Mouse (Mus musculus) lung, embryonic 16.5 days (tissue): ENCODE results near the gene Scoc. TPM values are rescaled to one million over a fixed set of nuclear protein-coding genes. Genes with fewer than 3 reads are reported as not detected.

Source experiments
- ATAC-seq: fragments of 200-750 bp; cut with Nextera tagmentation; 2 replicates; pipeline ENCODE4 v1.8.0; 2017; ENCODE audit warnings: low read depth, mild to moderate bottlenecking, moderate library complexity
- H3K27ac ChIP-seq: fragments of 300-500 bp; sonication (generic); 2 replicates; pipeline ENCODE4 v1.5.1; 2014; ENCODE audit warnings: mild to moderate bottlenecking, control low read depth, low read length
- H3K27me3 ChIP-seq: fragments of 300-500 bp; sonication (generic); 2 replicates; pipeline ENCODE4 v1.6.1; 2014; ENCODE audit warnings: low read depth, low read length, mixed read lengths; ENCODE audit not compliant: control insufficient read depth, insufficient read depth
- H3K36me3 ChIP-seq: fragments of 300-500 bp; sonication (generic); 2 replicates; pipeline ENCODE4 v1.6.1; 2014; ENCODE audit warnings: low read length; ENCODE audit not compliant: control insufficient read depth, insufficient read depth
- H3K4me1 ChIP-seq: fragments of 300-500 bp; sonication (generic); replicated peaks from 2 replicates; pipeline ENCODE4 v1.6.1; 2014; ENCODE audit warnings: low read length, mixed read lengths; ENCODE audit not compliant: control insufficient read depth, insufficient read depth
- H3K4me2 ChIP-seq: fragments of 300-500 bp; sonication (generic); 2 replicates; pipeline ENCODE4 v1.6.1; 2014; ENCODE audit warnings: low read depth, low read length, control low read depth
- H3K4me3 ChIP-seq: fragments of 300-500 bp; sonication (generic); 2 replicates; pipeline ENCODE4 v1.5.1; 2014; ENCODE audit warnings: mild to moderate bottlenecking, low read length, control low read depth
- H3K9ac ChIP-seq: fragments of 300-500 bp; sonication (generic); 2 replicates; pipeline ENCODE4 v1.6.1; 2014; ENCODE audit warnings: low read length, control low read depth
- H3K9me3 ChIP-seq: fragments of 300-500 bp; sonication (generic); 2 replicates; pipeline ENCODE4 v1.6.1; 2016; ENCODE audit warnings: low read length; ENCODE audit not compliant: control insufficient read depth
- WGBS: fragments of 180-500 bp; shearing (Covaris S2); extraction: QIAGEN DNeasy Blood & Tissue Kit; methylation state at CpG from one replicate; pipeline ENCODE4 v1.1.7; 2014; 5-methylcytosine and 5-hydroxymethylcytosine counted together
- polyA plus RNA-seq: library from polyadenylated mRNA; unstranded; fragments of >200 nt; fragmentation: Nextera tagmentation; extraction: Ambion mirVana; gene quantifications from 2 replicates; pipeline ENCODE4 v1.2.1, GENCODE M21; 2015

Gene Scoc
- polyA plus RNA-seq, 1 experiment from 2014 or later: 114 TPM

DNA sequence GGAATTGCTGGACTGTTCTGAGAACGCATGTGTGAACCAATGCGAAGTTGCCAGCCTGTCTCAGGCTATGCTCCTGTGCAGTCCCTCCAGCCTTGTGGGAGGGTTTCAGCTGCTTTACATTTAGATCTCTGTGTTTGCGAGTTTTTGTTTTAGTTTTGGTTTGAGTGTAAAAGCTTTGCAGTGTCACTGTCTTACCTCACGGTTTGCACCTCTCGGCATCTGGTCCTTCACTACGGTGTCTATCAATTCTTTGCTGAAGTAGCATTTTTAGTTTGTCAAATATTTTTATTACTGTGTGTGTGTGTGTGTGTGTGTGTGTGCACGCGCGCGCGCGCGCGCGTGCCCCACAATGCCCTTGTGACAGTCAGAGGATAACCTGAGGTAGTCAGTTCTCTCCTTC, 41.3 kb downstream of the Scoc start:
- H3K27ac ChIP-seq: no peak overlapping the region

DNA sequence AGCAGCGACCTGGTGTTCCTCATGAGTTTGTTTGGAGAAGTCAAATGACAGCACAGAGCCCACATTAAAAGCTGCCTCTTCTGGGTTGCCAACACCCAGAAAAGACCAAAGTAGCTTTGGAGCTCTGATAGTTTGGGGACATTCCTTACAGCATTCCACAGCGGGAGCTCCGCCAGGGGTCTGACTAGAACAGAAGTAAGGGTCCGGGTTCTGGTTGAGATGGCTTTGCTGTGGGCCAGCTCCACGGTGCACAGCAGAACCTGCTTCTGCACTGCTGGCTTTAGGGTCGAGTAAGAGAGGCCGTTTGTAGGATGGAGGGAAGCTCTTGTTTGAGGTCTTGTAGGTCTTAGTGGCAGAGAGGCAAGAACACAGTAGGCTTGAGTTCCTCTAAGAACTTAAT, 49.7 kb downstream of the Scoc start:
- Histone ChIP-seq H3K9ac (no peak overlapping the region), H3K9me3 (no peaks in the 10 kb centered on the region), H3K36me3 (no peaks in the 10 kb centered on the region), H3K4me1 (no peaks in the 10 kb centered on the region), H3K4me3 (no peak overlapping the region), H3K4me2 (no peak overlapping the region), H3K27me3 (no peaks in the 10 kb centered on the region), H3K27ac (no peak overlapping the region)
- WGBS: 64% methylated on average over 7 of the region's 7 CpGs
- no peak for ATAC-seq

More for the DNA sequence above, 41.3 kb downstream of the Scoc start:
- Histone ChIP-seq H3K27me3 (no peaks in the 10 kb centered on the region), H3K9me3 (no peaks in the 10 kb centered on the region), H3K4me2 (no peak overlapping the region), H3K36me3 (no peaks in the 10 kb centered on the region), H3K4me1 (peaks cover 7% of the 10 kb centered on the region; the same call in 1 of the 2 replicates), H3K4me3 (no peak overlapping the region), H3K9ac (no peak overlapping the region)
- ATAC-seq: no peak
- 94% methylated on average over 15 of the region's 15 CpGs for whole genome bisulfite sequencing

DNA sequence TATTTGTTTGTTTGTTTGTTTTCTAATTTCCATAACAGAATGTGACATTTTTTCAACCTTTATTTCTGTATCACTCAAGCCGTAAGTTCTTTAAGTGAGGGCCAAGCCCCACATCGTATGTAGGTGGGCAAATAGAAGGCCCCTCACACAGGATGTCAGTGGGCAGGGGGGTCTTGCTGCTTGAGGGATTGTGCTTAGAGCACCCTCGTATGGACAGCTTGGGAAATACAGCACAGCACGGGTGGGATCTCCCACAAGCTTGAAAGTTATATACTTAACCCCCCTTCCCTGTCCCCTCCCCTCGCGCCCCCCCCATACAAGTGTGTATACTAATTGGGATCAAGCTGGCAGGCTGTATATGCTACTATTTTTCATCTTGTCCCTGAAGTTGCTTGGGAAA, 51.4 kb downstream of the Scoc start:
- ATAC-seq: no peak
- Histone ChIP-seq H3K4me3 (no peak overlapping the region), H3K9me3 (no peaks in the 10 kb centered on the region), H3K27ac (no peak overlapping the region), H3K36me3 (no peaks in the 10 kb centered on the region), H3K27me3 (no peaks in the 10 kb centered on the region), H3K4me2 (no peak overlapping the region), H3K4me1 (no peaks in the 10 kb centered on the region), H3K9ac (no peak overlapping the region)
- WGBS: 32% methylated on average over 6 of the region's 6 CpGs

DNA sequence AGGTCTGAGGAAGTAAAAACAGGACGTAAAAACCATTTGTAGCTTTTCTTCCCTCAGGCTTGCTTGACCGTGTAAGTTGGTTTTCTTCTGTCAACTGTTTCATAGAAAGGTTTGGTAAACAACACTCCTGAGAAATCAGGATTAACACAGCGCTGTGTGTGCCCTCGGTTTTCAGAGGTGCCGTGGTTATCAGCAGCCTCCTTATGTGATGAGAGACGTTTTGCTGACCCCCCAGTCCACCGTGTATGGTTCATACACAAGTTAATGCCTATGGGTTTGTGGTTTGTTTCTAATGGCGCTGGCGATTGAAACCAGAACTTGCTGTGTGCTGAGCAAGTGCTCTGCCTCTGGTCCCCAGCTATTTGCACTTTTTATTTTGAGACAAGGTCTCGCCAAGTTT, 52.6 kb downstream of the Scoc start:
- H3K4me1 ChIP-seq: no peaks in the 10 kb centered on the region
- no peak overlapping the region for H3K4me2 ChIP-seq
- H3K27me3 ChIP-seq: no peaks in the 10 kb centered on the region
- no peak overlapping the region for H3K4me3 ChIP-seq
- no peaks in the 10 kb centered on the region for H3K9me3 ChIP-seq
- H3K9ac ChIP-seq: no peak overlapping the region
- H3K36me3 ChIP-seq: no peaks in the 10 kb centered on the region
- ATAC-seq: no peak
- no peak overlapping the region for H3K27ac ChIP-seq
- 57% methylated on average over 10 of the region's 10 CpGs for WGBS

DNA sequence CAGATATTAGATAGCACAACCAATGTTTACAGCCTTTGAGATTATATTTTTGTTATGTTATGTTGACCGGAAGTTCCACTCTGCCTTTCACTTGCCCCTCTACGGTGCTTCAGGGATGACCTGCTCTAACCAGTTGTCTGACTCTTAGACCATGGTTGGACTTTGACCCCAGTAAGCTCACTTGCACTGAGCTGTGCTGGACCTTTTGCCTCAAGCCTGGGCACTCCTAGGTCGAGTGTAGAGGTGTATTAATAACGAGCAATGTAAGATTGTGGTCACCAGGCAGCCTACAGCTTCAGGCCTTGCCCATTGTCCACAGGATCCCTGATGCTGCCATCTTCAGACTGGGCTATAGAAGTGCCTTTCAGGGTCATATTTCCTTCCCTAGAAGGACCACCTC, 60.5 kb downstream of the Scoc start:
- H3K9me3 ChIP-seq: no peaks in the 10 kb centered on the region
- ATAC-seq: no peak
- no peak overlapping the region for H3K27ac ChIP-seq
- no peak overlapping the region for H3K4me3 ChIP-seq
- H3K4me1 ChIP-seq: no peaks in the 10 kb centered on the region
- no peaks in the 10 kb centered on the region for H3K27me3 ChIP-seq
- H3K4me2 ChIP-seq: no peak overlapping the region
- H3K9ac ChIP-seq: no peak overlapping the region
- WGBS: 63% methylated on average over 4 of the region's 4 CpGs
- H3K36me3 ChIP-seq: no peaks in the 10 kb centered on the region

DNA sequence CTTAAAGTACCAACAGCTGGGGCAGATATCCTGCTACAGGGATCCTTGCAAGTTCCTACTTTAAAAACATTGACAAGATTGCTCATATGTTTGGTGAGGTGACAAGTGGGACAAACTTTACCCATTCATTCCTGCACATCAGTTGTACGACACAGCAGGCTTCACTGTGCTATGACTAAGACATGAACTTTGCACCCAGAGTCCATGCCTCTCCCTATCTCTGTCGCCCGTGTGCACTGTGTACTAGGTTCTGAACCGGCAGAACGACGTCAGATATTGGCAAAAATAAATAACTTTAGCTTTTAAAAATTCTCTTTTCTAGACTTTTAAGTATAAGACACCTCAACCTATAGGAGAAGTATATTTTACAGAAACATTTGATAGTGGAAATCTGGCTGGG, 61.5 kb downstream of the Scoc start:
- Histone ChIP-seq H3K9ac (no peak overlapping the region), H3K4me3 (no peak overlapping the region), H3K27ac (no peak overlapping the region), H3K4me2 (no peak overlapping the region), H3K27me3 (no peaks in the 10 kb centered on the region), H3K36me3 (no peaks in the 10 kb centered on the region), H3K9me3 (no peaks in the 10 kb centered on the region), H3K4me1 (no peaks in the 10 kb centered on the region)
- 77% methylated on average over 6 of the region's 6 CpGs for WGBS
- ATAC-seq: no peak

DNA sequence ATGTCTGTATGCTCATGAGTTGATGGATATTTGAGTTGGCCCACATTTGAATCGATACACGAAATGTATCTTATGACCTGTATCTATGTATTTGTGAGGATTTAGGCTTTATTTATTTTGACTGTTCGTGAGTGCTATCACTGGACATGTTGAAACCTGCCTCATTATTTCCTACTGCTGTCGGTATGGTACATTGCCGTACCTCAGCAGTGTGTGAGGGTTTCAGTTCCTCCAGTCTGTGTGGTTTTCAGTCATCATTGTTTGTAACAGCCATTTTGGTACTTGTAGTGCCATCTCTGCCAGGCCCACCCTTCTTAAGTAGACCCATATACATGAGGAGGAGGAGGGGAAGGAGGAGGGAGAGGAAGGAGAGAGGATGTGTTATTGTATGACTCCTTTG, 63.9 kb downstream of the Scoc start:
- Histone ChIP-seq H3K4me2 (no peak overlapping the region), H3K36me3 (no peaks in the 10 kb centered on the region), H3K27me3 (peaks cover 15% of the 10 kb centered on the region), H3K9me3 (no peaks in the 10 kb centered on the region), H3K4me3 (no peak overlapping the region), H3K27ac (no peak overlapping the region), H3K9ac (no peak overlapping the region), H3K4me1 (no peaks in the 10 kb centered on the region; the same call in 1 of the 2 replicates)
- ATAC-seq: no peak
- 76% methylated on average over 5 of the region's 5 CpGs for WGBS

DNA sequence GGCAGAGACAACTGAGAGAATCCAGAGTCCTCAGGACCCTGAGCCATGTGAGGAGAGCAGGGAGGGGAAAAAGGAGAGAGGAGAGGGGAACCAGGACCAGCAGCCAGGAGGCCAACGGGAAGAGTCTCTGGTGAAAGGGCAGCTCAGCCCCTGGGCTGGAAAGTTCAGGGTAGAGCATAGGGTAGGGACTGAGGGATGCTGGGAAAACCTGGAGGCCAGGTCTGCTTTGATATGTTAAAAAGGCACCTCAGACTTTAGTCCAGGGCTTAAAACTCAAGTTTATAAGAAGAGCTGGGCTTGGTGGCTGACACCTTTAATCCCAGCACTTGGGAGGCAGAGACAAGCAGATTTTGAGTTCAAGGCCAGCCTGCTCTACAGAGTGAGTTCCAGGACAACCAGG, 65.7 kb downstream of the Scoc start:
- H3K9ac ChIP-seq: no peak overlapping the region
- no peaks in the 10 kb centered on the region for H3K36me3 ChIP-seq
- H3K27ac ChIP-seq: no peak overlapping the region
- no peaks in the 10 kb centered on the region; the same call in 1 of the 2 replicates for H3K4me1 ChIP-seq
- no peaks in the 10 kb centered on the region for H3K9me3 ChIP-seq
- H3K4me2 ChIP-seq: no peak overlapping the region
- 63% methylated on average over 1 of the region's 1 CpGs for WGBS
- ATAC-seq: no peak
- peaks cover 21% of the 10 kb centered on the region for H3K27me3 ChIP-seq
- H3K4me3 ChIP-seq: no peak overlapping the region

DNA sequence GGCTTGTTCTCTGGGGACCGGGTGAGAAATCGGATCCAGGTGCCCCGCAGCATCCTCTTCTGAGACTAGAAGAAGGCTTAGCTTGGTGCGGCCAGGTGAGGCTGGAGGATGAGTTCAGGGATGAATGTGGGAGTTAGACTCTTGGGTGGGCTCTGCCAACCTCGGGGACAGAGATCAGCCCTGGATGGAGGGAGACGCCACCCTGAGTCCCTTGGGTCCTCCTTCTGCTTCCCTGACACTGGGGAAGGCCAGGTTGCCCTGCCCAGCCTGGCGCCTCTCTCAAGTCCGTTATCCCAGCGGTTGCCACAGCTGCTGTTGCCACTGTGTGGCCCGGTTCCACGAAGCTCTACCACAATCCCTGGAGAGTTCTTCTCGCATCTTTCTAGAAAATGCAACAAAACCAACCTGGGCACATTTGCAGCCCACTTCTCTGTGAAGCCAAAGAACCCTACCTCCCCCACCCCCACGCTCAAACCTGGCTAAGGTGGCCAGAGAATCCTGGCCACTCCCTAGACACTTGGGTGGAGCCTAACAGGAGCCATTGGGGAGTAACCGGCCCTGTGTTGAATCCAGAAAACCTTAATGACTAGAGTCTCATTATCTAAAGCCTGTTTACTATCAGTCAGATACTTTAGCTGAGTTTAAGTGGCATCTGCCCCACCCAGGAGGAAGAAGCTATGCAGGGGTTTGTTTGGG, 68.0 kb downstream of the Scoc start:
- peak overlapping the region; percentile 40 for H3K4me3 ChIP-seq
- ATAC-seq: no peak
- H3K27me3 ChIP-seq: peaks cover 21% of the 10 kb centered on the region
- no peaks in the 10 kb centered on the region for H3K9me3 ChIP-seq
- H3K4me2 ChIP-seq: peak overlapping the region; percentile 55
- no peak overlapping the region for H3K9ac ChIP-seq
- WGBS: 9% methylated on average over 14 of the region's 14 CpGs
- H3K27ac ChIP-seq: no peak overlapping the region
- no peaks in the 10 kb centered on the region; the same call in 1 of the 2 replicates for H3K4me1 ChIP-seq
- H3K36me3 ChIP-seq: no peaks in the 10 kb centered on the region
